Mouse (Mus musculus) thymus, adult 2 months (tissue): ENCODE results near the gene Dmrtc2.

Experiments used
- CTCF ChIP-seq: fragments of 200-500 bp; IDR thresholded peaks from 2 replicates; pipeline ENCODE4 v1.5.1; 2012; ENCODE audit warnings: mild to moderate bottlenecking, control low read depth, low read length, moderate library complexity, borderline replicate concordance; ENCODE audit not compliant: control insufficient read depth, poor library complexity, insufficient read depth; ENCODE audit errors: extremely low read depth
- POLR2A ChIP-seq: fragments of 200-500 bp; IDR thresholded peaks from 2 replicates; pipeline ENCODE4 v1.6.1; 2012; ENCODE audit warnings: mild to moderate bottlenecking, low read length, control low read depth, moderate library complexity; ENCODE audit not compliant: control insufficient read depth, poor library complexity, insufficient read depth; ENCODE audit errors: extremely low read depth

- no peak for TF ChIP-seq POLR2A
- TF ChIP-seq CTCF = no peak
These were observed 49.9 kb downstream of the Dmrtc2 start for GRCm38 (mm10) chr7:24919728-24920127.
